Mouse (Mus musculus) ovary, postnatal 36 days (tissue): ENCODE data around the gene Ccdc88a.
A peak's percentile ranks its signal among the peaks of the same experiment; 100 is the strongest.

ENCODE experiments used
- DNase-seq: peaks from one replicate; pipeline ENCODE4 v3.0.0; 2022; ENCODE audit warnings: low spot score, mixed read lengths

Gene Ccdc88a

GRCm38 (mm10) chr11:29373396-29374273 lies at the start of gene Ccdc88a:
Gene Ccdc88a (plus strand): TSS chr11:29373658.
- DNase-seq: peak; percentile 98

GRCm38 (mm10) chr11:29335505-29335904 lies 38.0 kb upstream of the Ccdc88a start:
- no peak for DNase-seq

- no peak for DNase-seq
These were observed 32.2 kb upstream of the Ccdc88a start for GRCm38 (mm10) chr11:29341259-29341658.

- no peak for DNase-seq
These were observed 28.4 kb upstream of the Ccdc88a start for GRCm38 (mm10) chr11:29344891-29345657.

GRCm38 (mm10) chr11:29345673-29346286 lies 27.7 kb upstream of the Ccdc88a start:
- no peak for DNase-seq

GRCm38 (mm10) chr11:29350891-29351290 lies 22.6 kb upstream of the Ccdc88a start:
- DNase-seq: no peak

- no peak for DNase-seq
These were observed 21.2 kb upstream of the Ccdc88a start for GRCm38 (mm10) chr11:29352214-29352613.

GRCm38 (mm10) chr11:29368161-29368560 lies 5.3 kb upstream of the Ccdc88a start:
- no peak for DNase-seq

- no peak for DNase-seq
These were observed 435 bp upstream of the Ccdc88a start for GRCm38 (mm10) chr11:29373050-29373395.

- DNase-seq: no peak
These were observed 807 bp downstream of the Ccdc88a start for GRCm38 (mm10) chr11:29374274-29374656.

GRCm38 (mm10) chr11:29376635-29377034 lies 3.2 kb downstream of the Ccdc88a start:
- no peak for DNase-seq

GRCm38 (mm10) chr11:29378751-29379150 lies 5.3 kb downstream of the Ccdc88a start:
- DNase-seq: no peak

- DNase-seq: no peak
These were observed 10.0 kb downstream of the Ccdc88a start for GRCm38 (mm10) chr11:29383493-29383892.

GRCm38 (mm10) chr11:29384001-29384400 lies 10.5 kb downstream of the Ccdc88a start:
- no peak for DNase-seq

GRCm38 (mm10) chr11:29384617-29385016 lies 11.2 kb downstream of the Ccdc88a start:
- DNase-seq: no peak

- DNase-seq: no peak
These were observed 16.5 kb downstream of the Ccdc88a start for GRCm38 (mm10) chr11:29389913-29390312.

GRCm38 (mm10) chr11:29395135-29395746 lies 21.8 kb downstream of the Ccdc88a start:
- DNase-seq: no peak

- no peak for DNase-seq
These were observed 26.9 kb downstream of the Ccdc88a start for GRCm38 (mm10) chr11:29400374-29400773.

- DNase-seq: no peak
These were observed 32.8 kb downstream of the Ccdc88a start for GRCm38 (mm10) chr11:29406292-29406691.

GRCm38 (mm10) chr11:29423496-29423895 lies 50.0 kb downstream of the Ccdc88a start:
- DNase-seq: no peak

GRCm38 (mm10) chr11:29428774-29429173 lies 55.3 kb downstream of the Ccdc88a start:
- no peak for DNase-seq

GRCm38 (mm10) chr11:29431011-29431410 lies 57.6 kb downstream of the Ccdc88a start:
- DNase-seq: no peak
